Mouse (Mus musculus): Measurements from ENCODE around the gene Sln. TPM values are rescaled to one million over a fixed set of nuclear protein-coding genes. Genes with fewer than 3 reads are reported as not detected.

The Sln gene
- 8.9 and 11.3 TPM in 2 replicates for polyA plus RNA-seq (2015; fragmentation: Nextera tagmentation; extraction: Ambion mirVana)

GRCm38 (mm10) chr9:53849864-53850263 lies at the start of gene Sln:
TSS of gene Sln (plus strand) at chr9:53850164.
- Histone ChIP-seq H3K9me3 (replicated peaks) (no peaks in the 10 kb centered on the region), H3K4me1 (no peaks in the 10 kb centered on the region), H3K4me2 (no peak within 1 kb of the TSS), H3K27me3 (replicated peaks) (no peaks in the 10 kb centered on the region), H3K36me3 (no peaks in the 10 kb centered on the region), H3K4me3 (replicated peaks) (no peak within 1 kb of the TSS), H3K27ac (replicated peaks) (no peak within 1 kb of the TSS), H3K9ac (replicated peaks) (no peak within 1 kb of the TSS)
- no peak for ATAC-seq (ENCODE audit: low FRiP score)
- WGBS: 88% methylated on average over 4 of the region's 4 CpGs

GRCm38 (mm10) chr9:53802921-53803320 lies 47.0 kb upstream of the Sln start:
- Histone ChIP-seq H3K27me3 (replicated peaks) (no peaks in the 10 kb centered on the region), H3K4me1 (peaks cover 7% of the 10 kb centered on the region), H3K9me3 (replicated peaks) (no peaks in the 10 kb centered on the region), H3K4me3 (replicated peaks) (no peak overlapping the region), H3K36me3 (no peaks in the 10 kb centered on the region), H3K4me2 (no peak overlapping the region), H3K9ac (replicated peaks) (no peak overlapping the region), H3K27ac (replicated peaks) (no peak overlapping the region)
- 94% methylated on average over 7 of the region's 7 CpGs for whole genome bisulfite sequencing
- ATAC-seq (ENCODE audit: low FRiP score): no peak

GRCm38 (mm10) chr9:53806496-53807086 lies 43.4 kb upstream of the Sln start:
- Histone ChIP-seq H3K4me3 (replicated peaks) (no peak overlapping the region), H3K36me3 (0 out of 2 replicates have a peak, but pooled peaks cover 2% of the 10 kb centered on the region), H3K9ac (replicated peaks) (no peak overlapping the region), H3K27ac (replicated peaks) (0 out of 2 replicates have a peak overlapping the region, but pooled peaks have one; percentile 7), H3K4me1 (peaks cover 7% of the 10 kb centered on the region), H3K4me2 (no peak overlapping the region), H3K9me3 (replicated peaks) (no peaks in the 10 kb centered on the region), H3K27me3 (replicated peaks) (no peaks in the 10 kb centered on the region)
- ATAC-seq (ENCODE audit: low FRiP score): no peak
- 15% methylated on average over 7 of the region's 7 CpGs for WGBS

GRCm38 (mm10) chr9:53813418-53813817 lies 36.5 kb upstream of the Sln start:
- 93% methylated on average over 6 of the region's 6 CpGs for WGBS
- no peaks in the 10 kb centered on the region for H3K9me3 ChIP-seq (replicated peaks)

GRCm38 (mm10) chr9:53818760-53819159 lies 31.2 kb upstream of the Sln start:
- no peaks in the 10 kb centered on the region for H3K27me3 ChIP-seq (replicated peaks)
- no peak overlapping the region for H3K4me3 ChIP-seq (replicated peaks)
- no peak overlapping the region for H3K4me2 ChIP-seq
- no peak for ATAC-seq (ENCODE audit: low FRiP score)
- WGBS: 36% methylated on average over 4 of the region's 4 CpGs
- no peaks in the 10 kb centered on the region for H3K9me3 ChIP-seq (replicated peaks)
- H3K36me3 ChIP-seq: no peaks in the 10 kb centered on the region
- no peak overlapping the region for H3K9ac ChIP-seq (replicated peaks)
- H3K4me1 ChIP-seq: no peaks in the 10 kb centered on the region
- no peak overlapping the region for H3K27ac ChIP-seq (replicated peaks)

More at GRCm38 (mm10) chr9:53813418-53813817, 36.5 kb upstream of the Sln start:
- no peak overlapping the region for H3K9ac ChIP-seq (replicated peaks)
- H3K4me2 ChIP-seq: no peak overlapping the region
- H3K36me3 ChIP-seq: 0 out of 2 replicates have a peak, but pooled peaks cover 3% of the 10 kb centered on the region
- no peaks in the 10 kb centered on the region for H3K4me1 ChIP-seq
- no peaks in the 10 kb centered on the region for H3K27me3 ChIP-seq (replicated peaks)
- no peak for ATAC-seq (ENCODE audit: low FRiP score)
- no peak overlapping the region for H3K4me3 ChIP-seq (replicated peaks)
- H3K27ac ChIP-seq (replicated peaks): no peak overlapping the region

GRCm38 (mm10) chr9:53825318-53825717 lies 24.6 kb upstream of the Sln start:
- ATAC-seq (ENCODE audit: low FRiP score): no peak
- 12% methylated on average over 9 of the region's 9 CpGs for WGBS
- Histone ChIP-seq H3K4me2 (peak overlapping the region; percentile 23; the same call in 1 of the 2 replicates), H3K4me3 (replicated peaks) (no peak overlapping the region), H3K27me3 (replicated peaks) (no peaks in the 10 kb centered on the region), H3K4me1 (peaks cover 6% of the 10 kb centered on the region), H3K9ac (replicated peaks) (no peak overlapping the region), H3K9me3 (replicated peaks) (no peaks in the 10 kb centered on the region), H3K36me3 (no peaks in the 10 kb centered on the region), H3K27ac (replicated peaks) (no peak overlapping the region)

GRCm38 (mm10) chr9:53829081-53829865 lies 20.7 kb upstream of the Sln start:
- WGBS: 19% methylated on average over 14 of the region's 14 CpGs

GRCm38 (mm10) chr9:53829866-53830209 lies 20.1 kb upstream of the Sln start:
- ATAC-seq (ENCODE audit: low FRiP score): peak; percentile 78

More at GRCm38 (mm10) chr9:53829081-53829865, 20.7 kb upstream of the Sln start:
- Histone ChIP-seq H3K27ac (replicated peaks) (peak overlapping the region; percentile 85), H3K36me3 (no peaks in the 10 kb centered on the region), H3K9me3 (replicated peaks) (no peaks in the 10 kb centered on the region), H3K4me2 (peak overlapping the region; percentile 63), H3K4me1 (peaks cover 6% of the 10 kb centered on the region), H3K27me3 (replicated peaks) (no peaks in the 10 kb centered on the region), H3K9ac (replicated peaks) (peak overlapping the region; percentile 54), H3K4me3 (replicated peaks) (peak overlapping the region; percentile 49)
- ATAC-seq (ENCODE audit: low FRiP score): peak; percentile 79

GRCm38 (mm10) chr9:53835039-53835438 lies 14.9 kb upstream of the Sln start:
- Histone ChIP-seq H3K36me3 (no peaks in the 10 kb centered on the region), H3K4me1 (no peaks in the 10 kb centered on the region), H3K9ac (replicated peaks) (no peak overlapping the region), H3K27ac (replicated peaks) (no peak overlapping the region), H3K9me3 (replicated peaks) (no peaks in the 10 kb centered on the region), H3K27me3 (replicated peaks) (no peaks in the 10 kb centered on the region), H3K4me2 (no peak overlapping the region), H3K4me3 (replicated peaks) (no peak overlapping the region)
- ATAC-seq (ENCODE audit: low FRiP score): no peak
- 82% methylated on average over 3 of the region's 3 CpGs for WGBS

More at GRCm38 (mm10) chr9:53829866-53830209, 20.1 kb upstream of the Sln start:
- Histone ChIP-seq H3K4me2 (peak overlapping the region; percentile 63), H3K9ac (replicated peaks) (peak overlapping the region; percentile 54), H3K9me3 (replicated peaks) (no peaks in the 10 kb centered on the region), H3K36me3 (no peaks in the 10 kb centered on the region), H3K4me1 (peaks cover 6% of the 10 kb centered on the region), H3K27me3 (replicated peaks) (no peaks in the 10 kb centered on the region), H3K4me3 (replicated peaks) (peak overlapping the region; percentile 49), H3K27ac (replicated peaks) (peak overlapping the region; percentile 85)
- whole genome bisulfite sequencing: 22% methylated on average over 2 of the region's 2 CpGs

- H3K9me3 ChIP-seq (replicated peaks): no peaks in the 10 kb centered on the region
- H3K4me2 ChIP-seq: no peak overlapping the region
- 79% methylated on average over 4 of the region's 4 CpGs for whole genome bisulfite sequencing
- no peak overlapping the region for H3K27ac ChIP-seq (replicated peaks)
- ATAC-seq (ENCODE audit: low FRiP score): no peak
- H3K4me3 ChIP-seq (replicated peaks): no peak overlapping the region
- H3K9ac ChIP-seq (replicated peaks): no peak overlapping the region
- H3K27me3 ChIP-seq (replicated peaks): no peaks in the 10 kb centered on the region
- H3K4me1 ChIP-seq: no peaks in the 10 kb centered on the region
- no peaks in the 10 kb centered on the region for H3K36me3 ChIP-seq
Measured at GRCm38 (mm10) chr9:53835976-53836375, 14.0 kb upstream of the Sln start.

- Histone ChIP-seq H3K4me3 (replicated peaks) (no peak overlapping the region), H3K9me3 (replicated peaks) (no peaks in the 10 kb centered on the region), H3K4me1 (no peaks in the 10 kb centered on the region), H3K4me2 (no peak overlapping the region), H3K27ac (replicated peaks) (no peak overlapping the region), H3K27me3 (replicated peaks) (no peaks in the 10 kb centered on the region), H3K9ac (replicated peaks) (no peak overlapping the region), H3K36me3 (no peaks in the 10 kb centered on the region)
- ATAC-seq (ENCODE audit: low FRiP score): no peak
- WGBS: 77% methylated on average over 8 of the region's 8 CpGs
Measured at GRCm38 (mm10) chr9:53838816-53839215, 11.1 kb upstream of the Sln start.

GRCm38 (mm10) chr9:53848548-53848947 lies 1.4 kb upstream of the Sln start:
- Histone ChIP-seq H3K4me2 (no peak overlapping the region), H3K4me1 (no peaks in the 10 kb centered on the region), H3K4me3 (replicated peaks) (no peak overlapping the region), H3K27me3 (replicated peaks) (no peaks in the 10 kb centered on the region), H3K9me3 (replicated peaks) (no peaks in the 10 kb centered on the region), H3K9ac (replicated peaks) (no peak overlapping the region), H3K27ac (replicated peaks) (no peak overlapping the region), H3K36me3 (no peaks in the 10 kb centered on the region)
- WGBS: 74% methylated on average over 8 of the region's 8 CpGs
- ATAC-seq (ENCODE audit: low FRiP score): no peak
